Mouse (Mus musculus): Measurements from ENCODE around the gene Ankrd34b. TPM values are rescaled to one million over a fixed set of nuclear protein-coding genes. Genes with fewer than 3 reads are reported as not detected.
A peak's percentile ranks its signal among the peaks of the same experiment; 100 is the strongest.

Gene Ankrd34b
- total RNA-seq, 1 experiment, result 0.31 TPM

- TF ChIP-seq CHD2 (IDR thresholded peaks at IDR 0.05; ENCODE audit: low read depth, low read length) (no peak), HCFC1 (IDR thresholded peaks at IDR 0.05; ENCODE audit: borderline replicate concordance, insufficient read depth, low read length) (no peak), ZC3H11A (IDR thresholded peaks at IDR 0.05; ENCODE audit: borderline replicate concordance, low read depth, low read length) (no peak), ZNF384 (IDR thresholded peaks at IDR 0.05; ENCODE audit: low read depth, low read length) (no peak), MAFK (IDR thresholded peaks at IDR 0.05; ENCODE audit: insufficient read depth, low read depth, low read length) (no peak)
- H3K9me3 ChIP-seq (ENCODE audit: control insufficient read depth, insufficient read depth, low read depth, low read length), result no peaks in the 10 kb centered on the region
- peaks cover 0 to 4% of the 10 kb centered on the region in 2 experiments; a peak in 2 of 4 replicates for H3K4me1 ChIP-seq (ENCODE audit: control insufficient read depth in 2 of 2, insufficient read depth in 2 of 2, low read length in 2 of 2, poor library complexity in 1 of 2)
- H3K4me3 ChIP-seq (ENCODE audit: insufficient read depth in 1 of 2, low read depth in 1 of 2, low read length in 2 of 2, poor library complexity in 1 of 2, severe bottlenecking in 1 of 2), result peak overlapping the region; percentile 72 to 73
- peak overlapping the region; percentile 60 for H3K9ac ChIP-seq (ENCODE audit: insufficient read depth, low read depth, low read length, poor library complexity, severe bottlenecking)
- H3K36me3 ChIP-seq (ENCODE audit: control insufficient read depth, insufficient read depth, low read length, poor library complexity, severe bottlenecking), result no peaks in the 10 kb centered on the region
- no peak overlapping the region for H3K27ac ChIP-seq (ENCODE audit: insufficient read depth, low read depth, low read length, poor library complexity, severe bottlenecking)
- in situ Hi-C loops (cut with MboI; ENCODE audit: low sequenced_read_pairs in 2 of 2, unreplicated experiment in 2 of 2), result no loop called here
- DNase-seq (ENCODE audit: low read depth, low spot score), result no peak
Observed at GRCm38 (mm10) chr13:92426294-92427051, 777 bp downstream of the Ankrd34b start.

DNA sequence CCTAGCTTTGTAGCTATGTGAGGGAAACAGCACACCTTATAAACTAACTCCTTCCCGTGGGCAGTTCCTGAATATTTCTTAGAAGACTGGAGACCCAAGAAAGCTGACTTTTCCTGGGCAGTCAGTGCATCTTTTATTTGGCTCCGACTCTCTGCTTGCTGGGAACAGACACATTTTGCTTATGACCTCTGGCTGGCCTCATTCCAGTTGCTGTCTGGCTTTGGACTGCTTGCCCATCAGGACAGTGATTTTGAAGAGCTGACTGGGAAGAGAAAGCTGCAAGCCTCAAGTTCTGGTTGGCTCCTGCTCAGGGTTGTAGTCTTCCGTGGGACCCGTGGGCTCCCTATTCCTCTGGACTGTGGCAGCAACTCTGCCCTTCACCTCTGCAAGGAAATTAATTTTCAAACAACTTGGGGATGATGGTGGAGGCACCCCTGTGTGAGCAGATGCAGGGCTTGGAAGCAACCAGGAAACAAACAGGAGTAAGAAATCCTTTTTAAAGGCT, 1.7 kb downstream of the Ankrd34b start:
- Histone ChIP-seq H3K9me3 (ENCODE audit: control insufficient read depth, insufficient read depth, low read depth, low read length) (no peaks in the 10 kb centered on the region), H3K4me3 (ENCODE audit: insufficient read depth in 1 of 2, low read depth in 1 of 2, low read length in 2 of 2, poor library complexity in 1 of 2, severe bottlenecking in 1 of 2) (peak overlapping the region in 1 of 2 experiments; percentile 73; a peak in 1 of 4 replicates), H3K4me1 (ENCODE audit: control insufficient read depth in 2 of 2, insufficient read depth in 2 of 2, low read length in 2 of 2, poor library complexity in 1 of 2) (peaks cover 0 to 4% of the 10 kb centered on the region in 2 experiments; a peak in 2 of 4 replicates), H3K9ac (ENCODE audit: insufficient read depth, low read depth, low read length, poor library complexity, severe bottlenecking) (no peak overlapping the region), H3K36me3 (ENCODE audit: control insufficient read depth, insufficient read depth, low read length, poor library complexity, severe bottlenecking) (no peaks in the 10 kb centered on the region), H3K27ac (ENCODE audit: insufficient read depth, low read depth, low read length, poor library complexity, severe bottlenecking) (no peak overlapping the region)
- DNase-seq (ENCODE audit: low read depth, low spot score), result no peak
- TF ChIP-seq ZNF384 (IDR thresholded peaks at IDR 0.05; ENCODE audit: low read depth, low read length), result no peak
- no peak for TF ChIP-seq CHD2 (IDR thresholded peaks at IDR 0.05; ENCODE audit: low read depth, low read length)
- TF ChIP-seq HCFC1 (IDR thresholded peaks at IDR 0.05; ENCODE audit: borderline replicate concordance, insufficient read depth, low read length), result no peak
- TF ChIP-seq ZC3H11A (IDR thresholded peaks at IDR 0.05; ENCODE audit: borderline replicate concordance, low read depth, low read length), result no peak
- TF ChIP-seq MAFK (IDR thresholded peaks at IDR 0.05; ENCODE audit: insufficient read depth, low read depth, low read length), result no peak
- in situ Hi-C loops (cut with MboI; ENCODE audit: low sequenced_read_pairs in 2 of 2, unreplicated experiment in 2 of 2), result no loop called here

- Histone ChIP-seq H3K9me3 (ENCODE audit: control insufficient read depth, insufficient read depth, low read depth, low read length) (no peaks in the 10 kb centered on the region), H3K9ac (ENCODE audit: insufficient read depth, low read depth, low read length, poor library complexity, severe bottlenecking) (no peak overlapping the region), H3K4me1 (ENCODE audit: control insufficient read depth in 2 of 2, insufficient read depth in 2 of 2, low read length in 2 of 2, poor library complexity in 1 of 2) (peaks cover 2 to 6% of the 10 kb centered on the region in 2 experiments; a peak in 2 of 4 replicates), H3K27ac (ENCODE audit: insufficient read depth, low read depth, low read length, poor library complexity, severe bottlenecking) (no peak overlapping the region), H3K4me3 (ENCODE audit: insufficient read depth in 1 of 2, low read depth in 1 of 2, low read length in 2 of 2, poor library complexity in 1 of 2, severe bottlenecking in 1 of 2) (no peak overlapping the region), H3K36me3 (ENCODE audit: control insufficient read depth, insufficient read depth, low read length, poor library complexity, severe bottlenecking) (no peaks in the 10 kb centered on the region)
- no peak for DNase-seq (ENCODE audit: low read depth, low spot score)
- TF ChIP-seq CHD2 (IDR thresholded peaks at IDR 0.05; ENCODE audit: low read depth, low read length), result no peak
- no peak for TF ChIP-seq MAFK (IDR thresholded peaks at IDR 0.05; ENCODE audit: insufficient read depth, low read depth, low read length)
- no peak for TF ChIP-seq HCFC1 (IDR thresholded peaks at IDR 0.05; ENCODE audit: borderline replicate concordance, insufficient read depth, low read length)
- TF ChIP-seq ZC3H11A (IDR thresholded peaks at IDR 0.05; ENCODE audit: borderline replicate concordance, low read depth, low read length), result no peak
- TF ChIP-seq ZNF384 (IDR thresholded peaks at IDR 0.05; ENCODE audit: low read depth, low read length), result no peak
- in situ Hi-C loops (cut with MboI; ENCODE audit: low sequenced_read_pairs in 2 of 2, unreplicated experiment in 2 of 2), result no loop called here
Observed at GRCm38 (mm10) chr13:92438656-92439055, 13.0 kb downstream of the Ankrd34b start.

DNA sequence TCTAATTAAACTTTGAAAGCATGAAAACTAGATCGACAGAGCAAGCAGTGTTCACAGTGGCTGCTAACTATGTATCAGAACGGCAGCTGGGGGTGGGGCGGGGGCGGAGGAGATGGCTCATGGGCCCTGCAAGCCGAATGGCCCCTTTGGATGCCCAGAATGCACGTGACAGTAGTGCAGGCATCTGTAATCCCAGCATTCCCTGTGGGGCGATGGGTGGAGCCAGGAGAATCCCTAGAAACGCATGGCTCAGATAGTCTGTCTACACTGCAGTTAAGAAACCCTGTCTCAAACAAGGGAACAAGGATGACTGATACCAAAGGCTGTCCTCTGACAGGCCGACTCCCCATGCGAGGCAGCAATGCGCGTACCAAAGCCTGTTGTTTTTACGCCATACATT, 14.6 kb downstream of the Ankrd34b start:
- no peak for TF ChIP-seq MAFK (IDR thresholded peaks at IDR 0.05; ENCODE audit: insufficient read depth, low read depth, low read length)
- no peak for TF ChIP-seq HCFC1 (IDR thresholded peaks at IDR 0.05; ENCODE audit: borderline replicate concordance, insufficient read depth, low read length)
- TF ChIP-seq ZC3H11A (IDR thresholded peaks at IDR 0.05; ENCODE audit: borderline replicate concordance, low read depth, low read length), result no peak
- TF ChIP-seq CHD2 (IDR thresholded peaks at IDR 0.05; ENCODE audit: low read depth, low read length), result no peak
- TF ChIP-seq ZNF384 (IDR thresholded peaks at IDR 0.05; ENCODE audit: low read depth, low read length), result no peak
- DNase-seq (ENCODE audit: low read depth, low spot score), result no peak
- in situ Hi-C loops (cut with MboI; ENCODE audit: low sequenced_read_pairs in 2 of 2, unreplicated experiment in 2 of 2), result no loop called here

More for the DNA sequence above, 14.6 kb downstream of the Ankrd34b start:
- no peak overlapping the region for H3K27ac ChIP-seq (ENCODE audit: insufficient read depth, low read depth, low read length, poor library complexity, severe bottlenecking)
- H3K9ac ChIP-seq (ENCODE audit: insufficient read depth, low read depth, low read length, poor library complexity, severe bottlenecking), result no peak overlapping the region
- no peaks in the 10 kb centered on the region for H3K9me3 ChIP-seq (ENCODE audit: control insufficient read depth, insufficient read depth, low read depth, low read length)
- H3K36me3 ChIP-seq (ENCODE audit: control insufficient read depth, insufficient read depth, low read length, poor library complexity, severe bottlenecking), result no peaks in the 10 kb centered on the region
- H3K4me1 ChIP-seq (ENCODE audit: control insufficient read depth in 2 of 2, insufficient read depth in 2 of 2, low read length in 2 of 2, poor library complexity in 1 of 2), result peaks cover 2 to 6% of the 10 kb centered on the region in 2 experiments; a peak in 2 of 4 replicates
- no peak overlapping the region for H3K4me3 ChIP-seq (ENCODE audit: insufficient read depth in 1 of 2, low read depth in 1 of 2, low read length in 2 of 2, poor library complexity in 1 of 2, severe bottlenecking in 1 of 2)

Measured in ES-E14 (cell line).